Mouse (Mus musculus) MEL (cell line): ENCODE results near the gene Tnik. TPM values are rescaled to one million over a fixed set of nuclear protein-coding genes. Genes with fewer than 3 reads are reported as not detected.

Experiments
- DNase-seq: peaks from one replicate; pipeline ENCODE4 v3.0.0; 2011; ENCODE audit warnings: low read depth, low spot score
- H3K27ac ChIP-seq: 2 replicates; pipeline ENCODE4 v1.5.1; 2012; ENCODE audit warnings: low read depth, mild to moderate bottlenecking, control low read depth, low read length, moderate library complexity; ENCODE audit not compliant: control insufficient read depth
- H3K27me3 ChIP-seq, 2 experiments: fragments of 150-350 bp in 1 of 2; sonication (generic) in 1 of 2; 2 replicates each; pipeline ENCODE4 v1.6.1; 2012; ENCODE audit warnings: low read length in 2 of 2, mild to moderate bottlenecking in 2 of 2, improper control_type of control experiment in 1 of 2, moderate library complexity in 1 of 2; ENCODE audit not compliant: insufficient read depth in 2 of 2, control insufficient read depth in 1 of 2
- H3K36me3 ChIP-seq, 2 experiments: 2 replicates each; pipeline ENCODE4 v1.6.1; 2012 to 2014; ENCODE audit warnings: low read length in 2 of 2, improper control_type of control experiment in 1 of 2, inconsistent platforms in 1 of 2, mild to moderate bottlenecking in 1 of 2; ENCODE audit not compliant: insufficient read depth in 2 of 2, control insufficient read depth in 1 of 2
- H3K4me1 ChIP-seq, 2 experiments: fragments of 150-350 bp in 1 of 2; sonication (generic) in 1 of 2; 2 replicates each; pipeline ENCODE4 v1.6.1; 2012; ENCODE audit warnings: low read length in 2 of 2, improper control_type of control experiment in 1 of 2, mild to moderate bottlenecking in 1 of 2; ENCODE audit not compliant: insufficient read depth in 2 of 2, control insufficient read depth in 1 of 2
- H3K4me3 ChIP-seq, 2 experiments: fragments of 150-350 bp in 1 of 2; sonication (generic) in 1 of 2; 2 replicates each; pipeline ENCODE4 v1.5.1; 2012; ENCODE audit warnings: low read depth in 2 of 2, low read length in 2 of 2, mild to moderate bottlenecking in 2 of 2, moderate library complexity in 2 of 2, control low read depth in 1 of 2, improper control_type of control experiment in 1 of 2; ENCODE audit not compliant: control insufficient read depth in 1 of 2, insufficient read depth in 1 of 2
- H3K79me2 ChIP-seq: 2 replicates; pipeline ENCODE4 v1.6.1; 2012; ENCODE audit warnings: mild to moderate bottlenecking, low read length, moderate library complexity; ENCODE audit not compliant: control insufficient read depth, poor library complexity, insufficient read depth
- H3K9ac ChIP-seq: 2 replicates; pipeline ENCODE4 v1.6.1; 2012; ENCODE audit warnings: low read depth, mild to moderate bottlenecking, control low read depth, low read length, moderate library complexity; ENCODE audit not compliant: control insufficient read depth, poor library complexity, severe bottlenecking
- H3K9me3 ChIP-seq: fragments of 150-350 bp; sonication (generic); replicated peaks from 2 replicates; pipeline ENCODE4 v1.6.1; 2012; ENCODE audit warnings: mild to moderate bottlenecking, low read length, improper control_type of control experiment, moderate library complexity; ENCODE audit not compliant: insufficient read depth
- CHD2 ChIP-seq: IDR thresholded peaks from 2 replicates; pipeline ENCODE4 v1.6.1; 2011; ENCODE audit warnings: low read length, improper control_type of control experiment
- CTCF ChIP-seq, 3 experiments: IDR thresholded peaks in 2 of 3; conservative IDR thresholded peaks in 1 of 3; 2 replicates each; pipeline ENCODE4 v1.5.1; 2011 to 2012; ENCODE audit warnings: low read length in 3 of 3, low read depth in 2 of 3, mild to moderate bottlenecking in 2 of 3, improper control_type of control experiment in 1 of 3, inconsistent platforms in 1 of 3, mixed read lengths in 1 of 3, moderate library complexity in 1 of 3; ENCODE audit not compliant: control insufficient read depth in 1 of 3, insufficient read depth in 1 of 3, poor library complexity in 1 of 3, severe bottlenecking in 1 of 3
- E2F4 ChIP-seq: IDR thresholded peaks from 2 replicates; pipeline ENCODE4 v1.6.1; 2011; ENCODE audit warnings: low read depth, low read length, improper control_type of control experiment, borderline replicate concordance
- ETS1 ChIP-seq: IDR thresholded peaks from 2 replicates; pipeline ENCODE4 v1.6.1; 2012; ENCODE audit warnings: low read depth, mild to moderate bottlenecking, inconsistent platforms, low read length, improper control_type of control experiment, moderate library complexity
- GATA1 ChIP-seq: IDR thresholded peaks from 2 replicates; pipeline ENCODE4 v1.6.1; 2011; ENCODE audit warnings: low read depth, low read length, improper control_type of control experiment
- HCFC1 ChIP-seq: IDR thresholded peaks from 2 replicates; pipeline ENCODE4 v1.6.1; 2012; ENCODE audit warnings: low read depth, mild to moderate bottlenecking, inconsistent platforms, low read length, improper control_type of control experiment, moderate library complexity
- MAFK ChIP-seq: IDR thresholded peaks from 2 replicates; pipeline ENCODE4 v1.6.1; 2011; ENCODE audit warnings: low read depth, mild to moderate bottlenecking, low read length, improper control_type of control experiment, borderline replicate concordance
- MAZ ChIP-seq: IDR thresholded peaks from 2 replicates; pipeline ENCODE4 v1.6.1; 2012; ENCODE audit warnings: low read depth, mild to moderate bottlenecking, inconsistent platforms, low read length, improper control_type of control experiment
- MXI1 ChIP-seq: IDR thresholded peaks from 2 replicates; pipeline ENCODE4 v1.6.1; 2011; ENCODE audit warnings: mild to moderate bottlenecking, low read depth, low read length, improper control_type of control experiment
- MYC ChIP-seq: IDR thresholded peaks from 2 replicates; pipeline ENCODE4 v1.6.1; 2011; ENCODE audit warnings: low read depth, mild to moderate bottlenecking, low read length, improper control_type of control experiment, moderate library complexity
- POLR2A ChIP-seq, 2 experiments: IDR thresholded peaks; 2 replicates each; pipeline ENCODE4 v1.6.1; 2011 to 2012; ENCODE audit warnings: low read length in 2 of 2, mild to moderate bottlenecking in 2 of 2, control low read depth in 1 of 2, improper control_type of control experiment in 1 of 2, low read depth in 1 of 2, moderate library complexity in 1 of 2; ENCODE audit not compliant: control insufficient read depth in 1 of 2, insufficient read depth in 1 of 2, poor library complexity in 1 of 2
- RAD21 ChIP-seq: IDR thresholded peaks from 2 replicates; pipeline ENCODE4 v1.6.1; 2011; ENCODE audit warnings: mild to moderate bottlenecking, low read depth, low read length, improper control_type of control experiment
- USF1 ChIP-seq: IDR thresholded peaks from 2 replicates; pipeline ENCODE4 v1.6.1; 2014; ENCODE audit warnings: low read depth, mild to moderate bottlenecking, inconsistent platforms, low read length, improper control_type of control experiment, moderate library complexity
- ZKSCAN1 ChIP-seq: IDR thresholded peaks from 2 replicates; pipeline ENCODE4 v1.6.1; 2012; ENCODE audit warnings: low read depth, mild to moderate bottlenecking, inconsistent platforms, low read length, improper control_type of control experiment, moderate library complexity
- polyA plus RNA-seq, 2 experiments: library from polyadenylated mRNA; stranded (reverse) in 1 of 2; unstranded in 1 of 2; fragments of >175 nt in 1 of 2; fragments of >200 nt in 1 of 2; gene quantifications; 2 replicates each; pipeline versions ENCODE4 v1.2.1 to v1.2.4; 2012; ENCODE audit warnings: low replicate concordance in 2 of 2, low read depth in 1 of 2; ENCODE audit not compliant: insufficient read length in 2 of 2, insufficient read depth in 1 of 2, missing spikeins in 1 of 2
- total RNA-seq: library from RNA; depleted of rRNA; stranded (reverse); fragments of 300-350 nt; gene quantifications from 2 replicates; pipeline ENCODE4 v1.2.3, GENCODE M21; 2012

Tnik gene
- total and polyA plus RNA-seq, 3 experiments: 9.9 to 78.4 (median 13.6) TPM

GRCm38 (mm10) chr3:28636778-28637177, 373.8 kb downstream of the Tnik start (continued):
- no peak for TF ChIP-seq MAZ
- no peak for TF ChIP-seq ETS1
- TF ChIP-seq MYC: no peak
- no peak for TF ChIP-seq MXI1

- H3K9me3 ChIP-seq: no peaks in the 10 kb centered on the region
- H3K27ac ChIP-seq: no peak overlapping the region
- no peaks in the 10 kb centered on the region for H3K36me3 ChIP-seq
- no peaks in the 10 kb centered on the region for H3K79me2 ChIP-seq
- TF ChIP-seq RAD21 (no peak), CTCF (IDR thresholded peaks at IDR 0.05 in 2 of 3, conservative IDR thresholded peaks at IDR 0.05 in 1 of 3; ENCODE audit: control insufficient read depth in 1 of 3, insufficient read depth in 1 of 3, low read depth in 2 of 3, low read length in 3 of 3, poor library complexity in 1 of 3, severe bottlenecking in 1 of 3) (no peak), E2F4 (no peak)
- no peak for DNase-seq
- H3K4me3 ChIP-seq: no peak overlapping the region
- no peaks in the 10 kb centered on the region for H3K27me3 ChIP-seq
- H3K9ac ChIP-seq: no peak overlapping the region
- no peaks in the 10 kb centered on the region for H3K4me1 ChIP-seq
Measured at GRCm38 (mm10) chr3:28638957-28639356, 375.9 kb downstream of the Tnik start.

- Histone ChIP-seq H3K27me3 (no peaks in the 10 kb centered on the region), H3K27ac (no peak overlapping the region), H3K4me1 (no peaks in the 10 kb centered on the region), H3K9ac (no peak overlapping the region), H3K36me3 (no peaks in the 10 kb centered on the region), H3K9me3 (no peaks in the 10 kb centered on the region), H3K79me2 (no peaks in the 10 kb centered on the region), H3K4me3 (no peak overlapping the region)
- TF ChIP-seq HCFC1 (no peak), GATA1 (no peak), USF1 (no peak), CHD2 (no peak), E2F4 (no peak), MAFK (no peak), POLR2A (IDR thresholded peaks at IDR 0.05; ENCODE audit: control insufficient read depth in 1 of 2, insufficient read depth in 1 of 2, low read depth in 1 of 2, low read length in 2 of 2, poor library complexity in 1 of 2) (no peak), ZKSCAN1 (no peak)
- DNase-seq: no peak
Measured at GRCm38 (mm10) chr3:28643252-28643947, 380.4 kb downstream of the Tnik start.
